Mouse (Mus musculus) midbrain, embryonic 12.5 days (tissue): ENCODE results near the gene Dis3l2. TPM values are rescaled to one million over a fixed set of nuclear protein-coding genes. Genes with fewer than 3 reads are reported as not detected.

ENCODE experiments used
- ATAC-seq: fragments of 200-750 bp; cut with Nextera tagmentation; 2 replicates; pipeline ENCODE4 v1.8.0; 2017; ENCODE audit warnings: low read depth, moderate TSS enrichment, moderate library complexity; ENCODE audit not compliant: low FRiP score
- H3K27ac ChIP-seq: fragments of 300-500 bp; sonication (generic); replicated peaks from 2 replicates; pipeline ENCODE4 v1.5.1; 2016; ENCODE audit warnings: mild to moderate bottlenecking
- H3K27me3 ChIP-seq: fragments of 300-500 bp; sonication (generic); 2 replicates; pipeline ENCODE4 v1.6.1; 2016; ENCODE audit warnings: mild to moderate bottlenecking
- H3K36me3 ChIP-seq: fragments of 300-500 bp; sonication (generic); 2 replicates; pipeline ENCODE4 v1.6.1; 2016
- H3K4me1 ChIP-seq: fragments of 300-500 bp; sonication (generic); 2 replicates; pipeline ENCODE4 v1.6.1; 2016
- H3K4me2 ChIP-seq: fragments of 300-500 bp; sonication (generic); replicated peaks from 2 replicates; pipeline ENCODE4 v1.6.1; 2016; ENCODE audit warnings: mild to moderate bottlenecking, moderate library complexity
- H3K4me3 ChIP-seq: fragments of 300-500 bp; sonication (generic); 2 replicates; pipeline ENCODE4 v1.5.1; 2016; ENCODE audit warnings: mild to moderate bottlenecking
- H3K9ac ChIP-seq: fragments of 300-500 bp; sonication (generic); replicated peaks from 2 replicates; pipeline ENCODE4 v1.6.1; 2016; ENCODE audit warnings: mild to moderate bottlenecking, moderate library complexity
- H3K9me3 ChIP-seq: fragments of 300-500 bp; sonication (generic); 2 replicates; pipeline ENCODE4 v1.6.1; 2016; ENCODE audit warnings: mild to moderate bottlenecking
- WGBS: fragments of 180-500 bp; shearing (Covaris S2); methylation state at CpG from one replicate; pipeline ENCODE4 v1.1.7; 2016; 5-methylcytosine and 5-hydroxymethylcytosine counted together
- polyA plus RNA-seq: library from polyadenylated mRNA; unstranded; fragments of >200 nt; fragmentation: Nextera tagmentation; extraction: Ambion mirVana; gene quantifications from 2 replicates; pipeline ENCODE4 v1.2.1, GENCODE M21; 2016

The Dis3l2 gene
- polyA plus RNA-seq = 37.8 and 40.9 TPM in 2 replicates

DNA sequence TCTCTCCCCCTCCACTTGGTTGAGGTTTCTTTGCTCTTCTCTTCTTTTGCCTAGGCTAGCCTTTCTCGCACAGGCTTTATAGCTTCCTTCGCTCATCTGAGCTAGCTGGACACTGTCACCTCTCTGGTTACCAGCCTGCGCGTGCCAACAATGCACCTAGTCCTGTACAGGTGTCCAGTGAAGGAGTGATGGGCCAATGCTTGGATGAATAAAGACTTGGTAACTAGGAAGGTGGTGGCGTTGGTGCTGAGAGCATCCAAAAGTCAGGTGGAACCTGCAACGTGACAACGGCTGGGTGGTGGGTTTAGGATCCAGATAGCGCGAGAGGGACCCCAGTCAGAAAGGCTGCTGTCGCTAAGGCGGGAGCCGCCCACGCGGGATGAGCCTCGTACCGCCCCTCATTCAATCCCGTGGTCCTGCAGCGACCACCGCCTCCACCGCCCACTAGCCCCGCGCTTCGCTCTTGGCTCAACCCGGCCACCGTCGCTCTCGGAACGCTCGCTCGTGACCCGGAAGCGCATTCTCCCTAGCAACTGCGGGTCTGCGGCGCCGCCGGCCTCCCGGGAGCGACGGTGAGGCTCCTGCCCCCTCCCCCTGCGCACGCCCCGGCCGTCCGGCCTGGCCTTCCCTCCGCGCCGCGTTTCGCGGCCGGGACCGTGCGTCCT lies at the start of gene Dis3l2:
Gene Dis3l2, plus strand, starts transcription at position 509 of the 665 bp plus-strand sequence.
- 3% methylated on average over 53 of the region's 54 CpGs for WGBS
- Histone ChIP-seq H3K4me1 (peaks cover 22% of the 10 kb centered on the region), H3K27me3 (no peaks in the 10 kb centered on the region), H3K9ac (peak within 1 kb of the TSS; percentile 79), H3K4me2 (peak within 1 kb of the TSS; percentile 85), H3K36me3 (no peaks in the 10 kb centered on the region), H3K27ac (peak within 1 kb of the TSS; percentile 88), H3K9me3 (no peaks in the 10 kb centered on the region), H3K4me3 (peak within 1 kb of the TSS; percentile 76)
- ATAC-seq = peak; percentile 95

DNA sequence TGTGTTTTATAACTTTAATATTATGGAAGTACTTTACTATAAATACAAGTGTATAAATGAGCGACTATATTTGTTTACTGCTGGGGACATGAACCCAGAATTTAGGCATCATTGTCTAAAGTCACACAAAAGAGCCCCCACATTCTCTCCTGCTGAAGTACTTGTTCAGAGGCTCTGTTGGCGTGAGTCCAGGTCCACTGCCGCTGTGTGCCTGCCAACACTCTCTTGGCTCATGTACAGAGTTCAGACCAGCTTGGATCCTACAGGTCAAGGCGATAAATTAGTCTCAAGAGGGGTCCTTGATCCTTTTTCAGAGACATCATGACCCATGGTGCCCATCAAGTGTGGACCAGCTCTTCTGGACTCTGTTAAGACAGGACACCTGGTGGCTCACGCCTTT lies 46.5 kb upstream of the Dis3l2 start:
- H3K27ac ChIP-seq = no peak overlapping the region
- H3K9ac ChIP-seq = no peak overlapping the region
- H3K36me3 ChIP-seq = no peaks in the 10 kb centered on the region
- H3K4me1 ChIP-seq = no peaks in the 10 kb centered on the region
- ATAC-seq = no peak
- H3K27me3 ChIP-seq = no peaks in the 10 kb centered on the region
- no peak overlapping the region for H3K4me3 ChIP-seq
- WGBS = 90% methylated on average over 5 of the region's 5 CpGs
- H3K4me2 ChIP-seq = no peak overlapping the region
- no peaks in the 10 kb centered on the region for H3K9me3 ChIP-seq

DNA sequence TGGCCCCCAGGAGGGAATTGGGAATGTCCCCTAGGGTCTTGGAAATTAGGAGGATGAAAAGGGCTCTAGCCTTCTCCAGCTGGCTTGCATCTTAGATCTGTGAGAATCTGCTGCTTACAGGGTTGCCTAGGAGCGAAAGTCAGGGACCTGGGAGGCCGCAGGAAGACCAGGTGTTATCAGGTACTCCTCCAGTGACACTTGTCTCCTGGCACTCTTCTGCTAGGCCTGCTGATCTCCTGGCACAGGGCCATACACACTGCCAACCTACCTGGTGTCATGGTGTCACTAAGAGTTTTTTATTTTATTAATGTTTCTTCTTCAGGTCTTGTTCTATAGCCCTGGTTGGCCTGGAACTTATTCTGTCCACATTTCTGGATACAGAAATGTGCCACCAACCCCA lies 38.5 kb upstream of the Dis3l2 start:
- Histone ChIP-seq H3K9ac (no peak overlapping the region), H3K4me2 (no peak overlapping the region), H3K4me1 (peaks cover 4% of the 10 kb centered on the region; the same call in 1 of the 2 replicates), H3K27me3 (peaks cover 33% of the 10 kb centered on the region), H3K27ac (no peak overlapping the region), H3K36me3 (no peaks in the 10 kb centered on the region), H3K4me3 (no peak overlapping the region), H3K9me3 (no peaks in the 10 kb centered on the region)
- 84% methylated on average over 2 of the region's 2 CpGs for WGBS
- no peak for ATAC-seq

DNA sequence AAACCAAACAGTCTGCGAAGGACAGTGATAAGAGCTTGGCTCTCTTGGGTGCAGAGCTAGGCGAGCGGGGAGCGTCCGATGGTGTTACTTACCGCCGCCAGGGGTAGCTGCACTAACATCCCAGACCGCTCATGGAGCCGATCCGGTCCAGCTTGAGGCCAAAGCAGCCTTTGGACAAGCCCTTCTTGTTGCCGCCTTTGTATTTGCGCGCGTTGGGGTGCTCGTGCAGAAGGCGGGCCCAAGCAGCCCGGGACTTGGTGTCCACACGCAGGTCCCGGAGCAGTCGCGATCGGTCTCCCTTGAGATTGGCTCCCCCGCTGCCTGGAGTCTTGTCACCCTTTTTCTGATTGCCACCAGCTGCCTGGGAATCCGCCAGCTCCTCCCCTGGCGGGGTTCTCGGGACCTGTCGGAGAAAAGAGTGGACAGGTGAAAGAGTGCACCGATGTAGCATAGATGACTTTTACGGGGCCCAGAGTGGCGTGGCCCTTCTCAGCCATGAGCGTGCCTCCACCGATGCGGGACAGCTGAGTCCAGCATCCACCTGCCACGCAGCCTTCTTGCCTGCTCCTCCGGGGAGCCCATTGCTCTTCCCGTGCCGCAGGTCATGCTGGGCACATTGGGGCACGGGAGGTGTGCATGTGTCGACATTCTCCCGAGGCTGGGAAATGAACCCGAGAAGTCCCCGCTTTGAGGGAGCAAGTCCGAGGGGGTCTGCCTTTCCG lies 33.9 kb upstream of the Dis3l2 start:
- WGBS = under 1% methylated on average over 44 of the region's 44 CpGs
- H3K4me2 ChIP-seq = peak overlapping the region; percentile 92
- no peak overlapping the region for H3K27ac ChIP-seq
- H3K9me3 ChIP-seq = no peaks in the 10 kb centered on the region
- peak overlapping the region; percentile 67 for H3K9ac ChIP-seq
- no peaks in the 10 kb centered on the region for H3K36me3 ChIP-seq
- peaks cover 11% of the 10 kb centered on the region for H3K4me1 ChIP-seq
- peak; percentile 71 for ATAC-seq
- H3K4me3 ChIP-seq = peak overlapping the region; percentile 58
- H3K27me3 ChIP-seq = peaks cover 65% of the 10 kb centered on the region

DNA sequence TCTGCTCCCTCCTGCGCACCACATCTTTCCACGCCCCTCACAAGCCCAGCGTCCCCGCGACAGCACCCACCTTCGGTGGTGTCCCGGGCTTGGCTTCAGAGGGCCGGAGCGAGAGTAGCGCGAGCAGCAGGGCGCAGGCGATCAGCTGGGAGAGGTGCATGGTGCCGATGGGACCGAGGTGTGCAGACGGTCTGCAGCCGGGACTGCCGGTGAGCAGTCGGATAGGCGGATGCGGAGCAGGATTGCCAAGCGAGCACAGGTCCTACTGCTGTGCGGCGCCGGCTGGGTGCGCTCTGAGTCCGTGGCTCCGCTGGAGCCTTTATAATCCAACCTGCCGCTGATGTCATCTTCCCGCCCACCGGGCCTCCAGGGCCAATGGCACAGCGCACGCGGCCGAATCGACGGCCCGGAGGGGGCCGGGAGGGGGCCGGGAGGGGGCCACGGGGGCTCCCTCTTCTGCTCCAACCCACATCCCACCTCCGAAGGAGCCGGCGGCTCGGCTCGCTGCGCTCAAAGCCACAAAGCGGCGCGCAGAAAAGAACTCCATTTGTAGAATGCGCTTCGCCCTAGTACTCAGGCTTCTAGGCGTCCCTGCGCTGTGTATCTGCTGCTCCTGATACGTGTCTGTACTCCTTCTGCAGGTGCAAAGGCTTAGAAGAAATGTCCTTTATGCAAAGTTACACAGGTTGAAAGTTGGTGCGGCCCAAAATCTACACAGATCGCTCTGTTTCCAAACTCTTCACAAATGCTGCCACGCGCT lies 33.1 kb upstream of the Dis3l2 start, which contains the start of gene Nppc:
Gene Nppc, minus strand, starts transcription at position 293 of the 760 bp plus-strand sequence.
- no peaks in the 10 kb centered on the region for H3K36me3 ChIP-seq
- H3K4me3 ChIP-seq = peak within 1 kb of the TSS; percentile 58
- 4% methylated on average over 49 of the region's 59 CpGs for WGBS
- H3K9ac ChIP-seq = peak within 1 kb of the TSS; percentile 67
- no peak within 1 kb of the TSS for H3K27ac ChIP-seq
- no peaks in the 10 kb centered on the region for H3K9me3 ChIP-seq
- H3K4me2 ChIP-seq = peak within 1 kb of the TSS; percentile 92
- H3K4me1 ChIP-seq = peaks cover 11% of the 10 kb centered on the region
- peaks cover 65% of the 10 kb centered on the region for H3K27me3 ChIP-seq
- peak; percentile 86 for ATAC-seq

DNA sequence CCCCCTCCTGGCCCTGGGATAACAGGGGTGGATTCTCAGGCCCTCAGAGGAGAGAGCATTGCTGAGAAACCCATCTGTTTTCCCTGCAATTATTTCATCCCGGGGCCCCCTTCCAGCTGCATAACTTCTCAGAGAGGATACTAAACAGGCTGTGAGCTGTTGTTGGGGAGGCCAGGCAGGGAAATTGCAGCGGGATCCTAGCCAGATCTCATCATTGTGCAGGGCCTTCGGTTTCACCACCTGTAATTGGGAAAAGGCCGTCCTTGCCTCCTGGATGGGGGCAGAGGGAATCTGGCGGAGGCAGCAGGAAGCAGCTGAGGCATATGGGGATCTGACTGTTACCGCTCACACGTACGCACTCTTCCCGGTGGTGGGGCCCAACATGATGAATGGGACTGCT lies 29.2 kb upstream of the Dis3l2 start:
- no peak overlapping the region for H3K27ac ChIP-seq
- H3K9ac ChIP-seq = no peak overlapping the region
- 80% methylated on average over 9 of the region's 9 CpGs for WGBS
- H3K9me3 ChIP-seq = no peaks in the 10 kb centered on the region
- ATAC-seq = no peak
- peaks cover 11% of the 10 kb centered on the region for H3K4me1 ChIP-seq
- H3K4me2 ChIP-seq = no peak overlapping the region
- H3K36me3 ChIP-seq = no peaks in the 10 kb centered on the region
- H3K27me3 ChIP-seq = peaks cover 38% of the 10 kb centered on the region
- H3K4me3 ChIP-seq = no peak overlapping the region

DNA sequence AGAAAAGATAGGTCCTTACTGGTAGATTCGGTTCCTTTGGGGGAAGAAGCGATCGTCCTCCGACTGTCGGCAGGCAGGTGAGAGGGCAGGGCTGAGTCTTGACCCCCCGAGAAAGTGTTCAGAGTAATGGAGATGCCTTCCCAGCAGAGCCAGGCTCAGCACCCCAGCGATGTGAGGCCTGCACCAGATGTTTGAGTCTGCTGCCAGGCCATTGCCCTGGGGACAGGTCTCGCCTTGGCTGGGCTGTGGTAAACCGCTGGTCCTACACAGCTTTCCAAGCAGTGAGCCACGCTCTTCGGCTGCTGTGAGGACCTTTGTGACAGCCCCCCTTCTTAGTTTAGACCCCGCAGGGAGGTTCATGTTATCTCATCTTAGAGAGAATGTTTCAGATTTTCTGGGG lies 28.5 kb upstream of the Dis3l2 start:
- Histone ChIP-seq H3K9me3 (no peaks in the 10 kb centered on the region), H3K27ac (no peak overlapping the region), H3K36me3 (no peaks in the 10 kb centered on the region), H3K27me3 (peaks cover 31% of the 10 kb centered on the region), H3K4me1 (peaks cover 6% of the 10 kb centered on the region), H3K4me3 (no peak overlapping the region), H3K4me2 (no peak overlapping the region), H3K9ac (no peak overlapping the region)
- 93% methylated on average over 12 of the region's 12 CpGs for WGBS
- ATAC-seq = no peak

DNA sequence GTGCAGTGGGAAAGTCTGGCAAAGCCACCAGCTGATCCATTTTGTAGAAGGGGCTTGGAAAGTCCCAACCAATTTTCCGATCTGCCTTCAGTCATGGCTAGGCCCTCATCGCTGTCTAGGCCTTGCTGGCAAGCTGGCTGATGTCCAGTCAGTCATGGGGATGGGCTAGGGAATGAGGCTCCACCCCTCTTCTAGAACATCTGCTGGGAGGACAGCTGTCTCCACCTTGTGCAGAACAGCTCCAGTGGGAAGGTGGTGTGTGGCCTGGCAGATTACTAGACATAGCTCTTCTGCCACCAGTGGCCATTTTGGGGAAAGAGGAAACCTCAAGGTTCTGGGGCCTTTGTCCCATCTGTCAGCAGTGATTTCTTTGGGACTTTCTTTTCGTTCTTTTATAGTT lies 26.0 kb upstream of the Dis3l2 start:
- H3K4me3 ChIP-seq = no peak overlapping the region
- no peaks in the 10 kb centered on the region for H3K4me1 ChIP-seq
- H3K36me3 ChIP-seq = no peaks in the 10 kb centered on the region
- H3K4me2 ChIP-seq = no peak overlapping the region
- WGBS = 80% methylated on average over 3 of the region's 3 CpGs
- no peaks in the 10 kb centered on the region for H3K9me3 ChIP-seq
- peaks cover 7% of the 10 kb centered on the region for H3K27me3 ChIP-seq
- no peak for ATAC-seq
- H3K9ac ChIP-seq = no peak overlapping the region
- no peak overlapping the region for H3K27ac ChIP-seq

- no peak overlapping the region for H3K27ac ChIP-seq
- 92% methylated on average over 10 of the region's 10 CpGs for WGBS
- no peak overlapping the region for H3K9ac ChIP-seq
- ATAC-seq = no peak
- no peaks in the 10 kb centered on the region for H3K4me1 ChIP-seq
- no peak overlapping the region for H3K4me3 ChIP-seq
- no peaks in the 10 kb centered on the region for H3K9me3 ChIP-seq
- no peak overlapping the region for H3K4me2 ChIP-seq
- 0 out of 2 replicates have a peak, but pooled peaks cover 3% of the 10 kb centered on the region for H3K27me3 ChIP-seq
- no peaks in the 10 kb centered on the region for H3K36me3 ChIP-seq
These were observed 24.9 kb upstream of the Dis3l2 start for GRCm38 (mm10) chr1:86678667-86679066.

- 89% methylated on average over 4 of the region's 4 CpGs for WGBS
These were observed 16.4 kb upstream of the Dis3l2 start for GRCm38 (mm10) chr1:86687236-86687635.

GRCm38 (mm10) chr1:86691027-86691426 lies 12.6 kb upstream of the Dis3l2 start:
- WGBS = 79% methylated on average over 5 of the region's 5 CpGs
- no peak for ATAC-seq

More at GRCm38 (mm10) chr1:86687236-86687635, 16.4 kb upstream of the Dis3l2 start:
- H3K27me3 ChIP-seq = no peaks in the 10 kb centered on the region
- no peaks in the 10 kb centered on the region for H3K4me1 ChIP-seq
- H3K4me3 ChIP-seq = no peak overlapping the region
- H3K9me3 ChIP-seq = no peaks in the 10 kb centered on the region
- no peak overlapping the region for H3K4me2 ChIP-seq
- no peaks in the 10 kb centered on the region for H3K36me3 ChIP-seq
- no peak overlapping the region for H3K27ac ChIP-seq
- ATAC-seq = no peak
- H3K9ac ChIP-seq = no peak overlapping the region

GRCm38 (mm10) chr1:86696948-86697347 lies 6.7 kb upstream of the Dis3l2 start:
- Histone ChIP-seq H3K4me3 (no peak overlapping the region), H3K4me1 (no peaks in the 10 kb centered on the region), H3K4me2 (no peak overlapping the region), H3K27me3 (no peaks in the 10 kb centered on the region), H3K36me3 (no peaks in the 10 kb centered on the region), H3K9ac (no peak overlapping the region), H3K27ac (no peak overlapping the region), H3K9me3 (no peaks in the 10 kb centered on the region)
- WGBS = 48% methylated on average over 7 of the region's 7 CpGs
- ATAC-seq = no peak

More at GRCm38 (mm10) chr1:86691027-86691426, 12.6 kb upstream of the Dis3l2 start:
- Histone ChIP-seq H3K27ac (no peak overlapping the region), H3K4me2 (no peak overlapping the region), H3K36me3 (no peaks in the 10 kb centered on the region), H3K4me3 (no peak overlapping the region), H3K9ac (no peak overlapping the region), H3K27me3 (no peaks in the 10 kb centered on the region), H3K9me3 (no peaks in the 10 kb centered on the region), H3K4me1 (no peaks in the 10 kb centered on the region)
